Comparison of ENCODE assay signal across 12 mouse cellular contexts in the genomic region with DNA sequence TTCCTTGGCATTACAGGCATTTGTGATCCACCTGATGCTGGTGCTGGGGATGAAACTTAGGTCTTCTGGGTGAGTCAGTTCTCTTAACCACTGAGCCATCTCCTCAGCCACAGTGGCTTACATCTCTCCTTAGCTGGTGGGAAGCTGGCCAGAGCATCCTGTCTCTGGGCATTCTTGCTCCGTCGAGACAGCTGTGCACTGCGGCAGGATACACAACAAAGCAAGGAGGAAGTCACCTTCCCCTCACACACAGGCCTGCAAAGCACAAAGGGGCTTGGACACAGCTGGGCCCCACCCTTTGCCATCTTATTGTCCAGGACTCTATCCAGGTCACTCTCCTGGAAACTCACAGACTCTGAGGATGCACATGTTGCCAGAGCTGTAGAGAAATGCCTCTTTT. TPM values are rescaled to one million over a fixed set of nuclear protein-coding genes. Genes with fewer than 3 reads are reported as not detected.
A peak's percentile ranks its signal among the peaks of the same experiment; 100 is the strongest.
DNase-seq lines count a peak whose midpoint lies in the region; ATAC-seq and TF ChIP-seq lines count a peak whose summit lies in the region.
"Had no signal": no experiment of that assay in that cellular context is flagged by ENCODE, and none has a peak within 500 bp of the region (broad histone marks: within the 10 kb centered on the region; RNA-seq: fewer than 3 reads in every experiment).

No protein-coding gene starts in this region.

- no peak overlapping the region for H3K4me3 ChIP-seq in kidney, adult 2 months (ENCODE audit: insufficient read depth, low read depth, low read length)
- no peak overlapping the region for H3K4me3 ChIP-seq in ES-Bruce4 (ENCODE audit: low read depth, low read length)
- H3K4me3 ChIP-seq in cortical plate, adult 2 months (ENCODE audit: insufficient read depth, low read length): no peak overlapping the region
- H3K4me3 ChIP-seq: embryonic facial prominence, embryonic 13.5 days; myocyte had no signal

- H3K27ac ChIP-seq in kidney, adult 2 months (ENCODE audit: insufficient read depth, low read depth, low read length): peak overlapping the region; percentile 54; the same call in 1 of the 2 replicates
- no peak overlapping the region for H3K27ac ChIP-seq in ES-Bruce4 (ENCODE audit: insufficient read depth, low read length)
- H3K27ac ChIP-seq in cortical plate, adult 2 months (ENCODE audit: insufficient read depth, low read length): peak overlapping the region; percentile 68; the same call in 1 of the 2 replicates
- H3K27ac ChIP-seq: embryonic facial prominence, embryonic 13.5 days had no signal

- 54% methylated on average over 3 of the region's 3 CpGs for WGBS in kidney, adult 2 months

- TF ChIP-seq EP300 in ES-Bruce4 (IDR thresholded peaks at IDR 0.05; ENCODE audit: insufficient read depth, low read depth, low read length): 0 out of 2 replicates have a peak, but pooled peaks have one; percentile 50

- DNase-seq in kidney, adult 2 months: peak; percentile 69
- DNase-seq in kidney, adult 18-20 months: no peak
- DNase-seq in kidney, postnatal 25 days: peak; percentile 61 to 84
- DNase-seq in testis, postnatal 14 days (ENCODE audit: low spot score): no peak
- DNase-seq: thymus, postnatal 14 days had no signal

- no peak for TF ChIP-seq CTCF in kidney, adult 2 months (conservative IDR thresholded peaks at IDR 0.05; ENCODE audit: insufficient read depth, insufficient read length, low read depth, low read length)
- no peak for TF ChIP-seq CTCF in ES-Bruce4 (IDR thresholded peaks at IDR 0.05; ENCODE audit: low read depth, low read length)
- no peak for TF ChIP-seq CTCF in cortical plate, adult 2 months (IDR thresholded peaks at IDR 0.05; ENCODE audit: extremely low read depth, insufficient read depth, low read length)

- no peaks in the 10 kb centered on the region for H3K27me3 ChIP-seq in kidney, adult 2 months (replicated peaks; ENCODE audit: control insufficient read depth, insufficient read depth, low read length)
- no peaks in the 10 kb centered on the region for H3K27me3 ChIP-seq in ES-Bruce4 (ENCODE audit: control insufficient read depth, insufficient read depth, low read length, poor library complexity, severe bottlenecking)
- H3K27me3 ChIP-seq: embryonic facial prominence, embryonic 13.5 days had no signal

- H3K9me3 ChIP-seq in ES-Bruce4 (replicated peaks; ENCODE audit: control insufficient read depth, insufficient read depth, low read length, poor library complexity, severe bottlenecking): no peaks in the 10 kb centered on the region
- H3K9me3 ChIP-seq: embryonic facial prominence, embryonic 13.5 days had no signal

- peaks cover 35% of the 10 kb centered on the region for H3K4me1 ChIP-seq in kidney, adult 2 months (ENCODE audit: control insufficient read depth, insufficient read depth, low read length)
- H3K4me1 ChIP-seq in ES-Bruce4 (ENCODE audit: control insufficient read depth, insufficient read depth, low read length): peaks cover 10% of the 10 kb centered on the region
- H3K4me1 ChIP-seq in cortical plate, adult 2 months (ENCODE audit: control insufficient read depth, insufficient read depth, low read length): peaks cover 6% of the 10 kb centered on the region

- TF ChIP-seq POLR2A in kidney, adult 2 months (IDR thresholded peaks at IDR 0.05; ENCODE audit: low read depth, low read length): no peak
- no peak for TF ChIP-seq POLR2A in ES-Bruce4 (IDR thresholded peaks at IDR 0.05; ENCODE audit: insufficient read depth, low read length)
- TF ChIP-seq POLR2A in cortical plate, adult 2 months (IDR thresholded peaks at IDR 0.05; ENCODE audit: extremely low read depth, insufficient read depth, low read length): no peak

- peaks cover 2% of the 10 kb centered on the region; the same call in 1 of the 2 replicates for H3K36me3 ChIP-seq in kidney, adult 2 months (ENCODE audit: control insufficient read depth, insufficient read depth, low read length)
- no peaks in the 10 kb centered on the region for H3K36me3 ChIP-seq in ES-Bruce4 (ENCODE audit: control insufficient read depth, insufficient read depth, low read length, poor library complexity, severe bottlenecking)
- H3K36me3 ChIP-seq: embryonic facial prominence, embryonic 13.5 days had no signal

- H3K9ac ChIP-seq in ES-Bruce4 (ENCODE audit: low read depth, poor library complexity, severe bottlenecking): no peak overlapping the region
- H3K9ac ChIP-seq: embryonic facial prominence, embryonic 13.5 days had no signal

- no peak for ATAC-seq in frontal cortex, adult (ENCODE audit: low TSS enrichment)

RNA-seq across cellular contexts. Expression of a gene that starts 20.0 kb away (rescaled TPM):
- 53.8 and 67.1 TPM in 2 replicates for polyA plus RNA-seq in kidney, adult 2 months (2012; rRNA removed)
- polyA plus RNA-seq in ES-Bruce4 (2011; ENCODE audit: insufficient read depth, insufficient read length, low read depth, missing spikeins): 6.6 and 10.1 TPM in 2 replicates
- 23.7 and 24.7 TPM in 2 replicates for polyA plus RNA-seq in cortical plate, adult 2 months (2012; rRNA removed)

RNA-seq across cellular contexts. Expression of a gene that starts 34.5 kb away (rescaled TPM):
- 19.0 and 24.6 TPM in 2 replicates for polyA plus RNA-seq in kidney, adult 2 months (2012; rRNA removed)
- 12.9 and 22.0 TPM in 2 replicates for polyA plus RNA-seq in ES-Bruce4 (2011; ENCODE audit: insufficient read depth, insufficient read length, low read depth, missing spikeins)
- 55.1 and 67.8 TPM in 2 replicates for polyA plus RNA-seq in cortical plate, adult 2 months (2012; rRNA removed)

RNA-seq across cellular contexts. Expression of a gene that starts 38.6 kb away (rescaled TPM):
- 32.9 and 35.5 TPM in 2 replicates for polyA plus RNA-seq in kidney, adult 2 months (2012; rRNA removed)
- 39.7 and 42.2 TPM in 2 replicates for polyA plus RNA-seq in ES-Bruce4 (2011; ENCODE audit: insufficient read depth, insufficient read length, low read depth, missing spikeins)
- polyA plus RNA-seq in cortical plate, adult 2 months (2012; rRNA removed): 28.4 and 28.8 TPM in 2 replicates

RNA-seq across cellular contexts. Expression of a gene that starts 53.7 kb away (rescaled TPM):
- polyA plus RNA-seq in kidney, adult 2 months (2012; rRNA removed): 171 and 216 TPM in 2 replicates
- polyA plus RNA-seq in ES-Bruce4 (2011; ENCODE audit: insufficient read depth, insufficient read length, low read depth, missing spikeins): 96.3 and 105 TPM in 2 replicates
- 425 and 442 TPM in 2 replicates for polyA plus RNA-seq in cortical plate, adult 2 months (2012; rRNA removed)

RNA-seq across cellular contexts. Expression of a gene that starts 57.7 kb away (rescaled TPM):
- 0.54 and 1.3 TPM in 2 replicates for polyA plus RNA-seq in kidney, adult 2 months (2012; rRNA removed)
- not detected in 2 replicates for polyA plus RNA-seq in ES-Bruce4 (2011; ENCODE audit: insufficient read depth, insufficient read length, low read depth, missing spikeins)
- 0.19 and 0.21 TPM in 2 replicates for polyA plus RNA-seq in cortical plate, adult 2 months (2012; rRNA removed)
- polyA plus RNA-seq: embryonic facial prominence, embryonic 13.5 days; large intestine, adult 2 months; liver, embryonic 16.5 days had no signal

Comparison
In these comparisons a context has a peak if more than half of its experiments do, and no peak if none do; other contexts are left out.
1. DNase-seq: peak in kidney, adult 2 months (single experiment) and kidney, postnatal 25 days (2 of 2); none in kidney, adult 18-20 months (single experiment) and testis, postnatal 14 days (single experiment).